9 mouse cellular contexts compared by ENCODE assay signal in the genomic region with DNA sequence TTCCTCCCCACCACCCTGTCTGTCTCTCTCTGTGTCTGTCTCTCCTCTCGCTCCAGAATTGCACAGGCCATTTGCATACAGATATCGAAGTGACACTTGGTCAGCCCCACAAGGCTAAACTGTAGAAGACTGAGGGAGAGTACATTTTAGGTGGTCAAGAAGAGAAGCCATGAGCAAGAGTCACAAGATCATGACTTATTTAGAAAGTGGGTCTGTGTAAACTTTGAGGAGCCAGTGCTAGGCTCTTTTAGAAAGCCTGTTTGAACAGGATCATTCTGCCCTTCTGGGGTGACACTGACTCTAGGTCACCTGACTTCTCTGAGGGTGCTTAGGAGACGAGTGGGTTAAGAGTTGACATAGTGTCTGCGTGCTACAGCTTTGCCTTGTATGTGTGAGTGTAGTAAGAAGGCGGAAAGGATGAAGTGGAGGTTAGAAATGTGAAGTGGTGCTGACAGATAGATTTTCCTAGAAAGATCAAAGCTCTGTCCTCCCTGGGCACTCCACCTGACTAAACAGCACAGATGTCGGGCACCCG. TPM values are rescaled to one million over a fixed set of nuclear protein-coding genes. Genes with fewer than 3 reads are reported as not detected.
DNase-seq lines count a peak whose midpoint lies in the region; ATAC-seq and TF ChIP-seq lines count a peak whose summit lies in the region.
"Had no signal": no experiment of that assay in that cellular context is flagged by ENCODE, and none has a peak within 500 bp of the region (broad histone marks: within the 10 kb centered on the region; RNA-seq: fewer than 3 reads in every experiment).

No protein-coding gene starts in this region.

- 28% methylated on average over 7 of the region's 7 CpGs for WGBS in heart, embryonic 16.5 days
- 63% methylated on average over 7 of the region's 7 CpGs for WGBS in forebrain, embryonic 15.5 days
- WGBS in hindbrain, postnatal 0 days, result 54% methylated on average over 7 of the region's 7 CpGs
- 55% methylated on average over 7 of the region's 7 CpGs for WGBS in midbrain, postnatal 0 days

- no peaks in the 10 kb centered on the region; the same call in 1 of the 2 replicates for H3K27me3 ChIP-seq in heart, embryonic 16.5 days (ENCODE audit: control insufficient read depth, insufficient read depth, low read length)
- no peaks in the 10 kb centered on the region for H3K27me3 ChIP-seq in forebrain, embryonic 15.5 days
- H3K27me3 ChIP-seq in hindbrain, postnatal 0 days (ENCODE audit: insufficient read depth, low read length), result no peaks in the 10 kb centered on the region
- no peaks in the 10 kb centered on the region for H3K27me3 ChIP-seq in midbrain, postnatal 0 days (ENCODE audit: insufficient read depth, low read length)
- H3K27me3 ChIP-seq: liver, embryonic 15.5 days had no signal

- no peak for DNase-seq in heart, adult 9 months (ENCODE audit: low spot score in 2 of 2)
- DNase-seq in hindbrain, postnatal 0 days (ENCODE audit: low spot score), result no peak
- DNase-seq in midbrain, postnatal 0 days (ENCODE audit: low spot score), result no peak
- no peak for DNase-seq in c-Kit-positive CD71-positive TER-119-positive erythroid progenitor cells, embryonic 14.5 days (ENCODE audit: low spot score)
- no peak for DNase-seq in urinary bladder, postnatal 36 days (ENCODE audit: low spot score in 2 of 2)
- DNase-seq: kidney, adult 11 months had no signal

- TF ChIP-seq CTCF in hindbrain, postnatal 0 days (IDR thresholded peaks at IDR 0.05; ENCODE audit: low read depth), result no peak
- TF ChIP-seq CTCF in midbrain, postnatal 0 days (IDR thresholded peaks at IDR 0.05), result no peak

- H3K27ac ChIP-seq in heart, embryonic 16.5 days (ENCODE audit: low read length), result no peak overlapping the region
- H3K27ac ChIP-seq in forebrain, embryonic 15.5 days (replicated peaks), result peak overlapping the region; percentile 68
- H3K27ac ChIP-seq in hindbrain, postnatal 0 days, result peak overlapping the region; percentile 74
- H3K27ac ChIP-seq in midbrain, postnatal 0 days (ENCODE audit: low read depth, low read length), result peak overlapping the region; percentile 68; the same call in 1 of the 2 replicates
- H3K27ac ChIP-seq: liver, embryonic 15.5 days had no signal

- H3K4me1 ChIP-seq in heart, embryonic 16.5 days (ENCODE audit: control insufficient read depth, insufficient read depth, low read length), result peaks cover 8% of the 10 kb centered on the region
- H3K4me1 ChIP-seq in forebrain, embryonic 15.5 days, result peaks cover 52% of the 10 kb centered on the region
- H3K4me1 ChIP-seq in hindbrain, postnatal 0 days (ENCODE audit: insufficient read depth, low read length), result peaks cover 15% of the 10 kb centered on the region
- peaks cover 7% of the 10 kb centered on the region for H3K4me1 ChIP-seq in midbrain, postnatal 0 days (ENCODE audit: insufficient read depth, low read length)
- H3K4me1 ChIP-seq: liver, embryonic 15.5 days had no signal

- peak overlapping the region; percentile 20; the same call in 1 of the 2 replicates for H3K9ac ChIP-seq in heart, embryonic 16.5 days (ENCODE audit: low read length)
- H3K9ac ChIP-seq in forebrain, embryonic 15.5 days (replicated peaks), result no peak overlapping the region
- H3K9ac ChIP-seq in hindbrain, postnatal 0 days (replicated peaks; ENCODE audit: low read length), result 0 out of 2 replicates have a peak overlapping the region, but pooled peaks have one; percentile 21
- no peak overlapping the region for H3K9ac ChIP-seq in midbrain, postnatal 0 days (replicated peaks; ENCODE audit: low read length, poor library complexity, severe bottlenecking)
- H3K9ac ChIP-seq: liver, embryonic 15.5 days had no signal

- H3K4me2 ChIP-seq in heart, embryonic 16.5 days (ENCODE audit: low read depth, low read length), result peak overlapping the region; percentile 66
- H3K4me2 ChIP-seq in forebrain, embryonic 15.5 days (replicated peaks), result no peak overlapping the region
- peak overlapping the region; percentile 44 for H3K4me2 ChIP-seq in hindbrain, postnatal 0 days (ENCODE audit: low read depth, low read length)
- peak overlapping the region; percentile 16; the same call in 1 of the 2 replicates for H3K4me2 ChIP-seq in midbrain, postnatal 0 days (ENCODE audit: low read depth, low read length, poor library complexity, severe bottlenecking)
- H3K4me2 ChIP-seq: liver, embryonic 15.5 days had no signal

- no peak for ATAC-seq in heart, embryonic 16.5 days (replicated peaks; ENCODE audit: extremely low read depth, insufficient read depth, low FRiP score)
- ATAC-seq in forebrain, embryonic 15.5 days (replicated peaks), result peak; percentile 21
- ATAC-seq in hindbrain, postnatal 0 days, result peak; percentile 39
- ATAC-seq in midbrain, postnatal 0 days (ENCODE audit: low FRiP score), result peak; percentile 36; the same call in 1 of the 2 replicates

- no peaks in the 10 kb centered on the region for H3K9me3 ChIP-seq in heart, embryonic 16.5 days (replicated peaks; ENCODE audit: control insufficient read depth, low read length)
- H3K9me3 ChIP-seq in forebrain, embryonic 15.5 days, result no peaks in the 10 kb centered on the region
- no peaks in the 10 kb centered on the region for H3K9me3 ChIP-seq in hindbrain, postnatal 0 days (ENCODE audit: low read length)
- H3K9me3 ChIP-seq in midbrain, postnatal 0 days (ENCODE audit: low read length), result no peaks in the 10 kb centered on the region
- H3K9me3 ChIP-seq: liver, embryonic 15.5 days had no signal

- H3K36me3 ChIP-seq in heart, embryonic 16.5 days (ENCODE audit: control insufficient read depth, insufficient read depth), result no peaks in the 10 kb centered on the region
- H3K36me3 ChIP-seq in forebrain, embryonic 15.5 days, result no peaks in the 10 kb centered on the region
- no peaks in the 10 kb centered on the region for H3K36me3 ChIP-seq in hindbrain, postnatal 0 days (ENCODE audit: insufficient read depth, low read length)
- H3K36me3 ChIP-seq in midbrain, postnatal 0 days (ENCODE audit: insufficient read depth, low read length), result no peaks in the 10 kb centered on the region
- H3K36me3 ChIP-seq: liver, embryonic 15.5 days had no signal

- H3K4me3 ChIP-seq in heart, embryonic 16.5 days (ENCODE audit: low read length), result peak overlapping the region; percentile 46
- H3K4me3 ChIP-seq in forebrain, embryonic 15.5 days, result no peak overlapping the region
- 0 out of 2 replicates have a peak overlapping the region, but pooled peaks have one; percentile 13 for H3K4me3 ChIP-seq in hindbrain, postnatal 0 days (ENCODE audit: low read length)
- H3K4me3 ChIP-seq in midbrain, postnatal 0 days (ENCODE audit: low read depth, low read length), result no peak overlapping the region
- H3K4me3 ChIP-seq: liver, embryonic 15.5 days had no signal

RNA-seq across cellular contexts. Expression of a gene that starts 30.3 kb away (rescaled TPM):
- 0.45 and 0.58 TPM in 2 replicates for polyA plus RNA-seq in heart, embryonic 16.5 days (2015; fragmentation: Nextera tagmentation; extraction: Ambion mirVana)
- 31.8 and 35.9 TPM in 2 replicates for polyA plus RNA-seq in forebrain, embryonic 15.5 days (2015; fragmentation: Nextera tagmentation; extraction: Ambion mirVana)
- total RNA-seq in hindbrain, postnatal 0 days (2014; rRNA removed), result 59.5 and 60.3 TPM in 2 replicates
- polyA plus RNA-seq in hindbrain, postnatal 0 days (2015; fragmentation: Nextera tagmentation; extraction: Ambion mirVana), result 14.5 and 15.0 TPM in 2 replicates
- 70.0 and 89.7 TPM in 2 replicates for total RNA-seq in midbrain, postnatal 0 days (2014; rRNA removed)
- 16.6 and 20.3 TPM in 2 replicates for polyA plus RNA-seq in midbrain, postnatal 0 days (2015; fragmentation: Nextera tagmentation; extraction: Ambion mirVana)

Comparison
In these comparisons a context has a peak if more than half of its experiments do, and no peak if none do; other contexts are left out.
1. H3K4me3 ChIP-seq: peak in heart, embryonic 16.5 days (single experiment) and hindbrain, postnatal 0 days (single experiment); none in forebrain, embryonic 15.5 days (single experiment) and midbrain, postnatal 0 days (single experiment).
2. H3K9ac ChIP-seq: peak in heart, embryonic 16.5 days (single experiment) and hindbrain, postnatal 0 days (single experiment); none in forebrain, embryonic 15.5 days (single experiment) and midbrain, postnatal 0 days (single experiment).